Mouse (Mus musculus): ENCODE measurements around the gene Yif1b. TPM values are rescaled to one million over a fixed set of nuclear protein-coding genes. Genes with fewer than 3 reads are reported as not detected.
"Not testable (repeated sequence)": the region's sequence is repeated elsewhere in the genome, so short reads cannot be mapped to it uniquely, and the experiment has no call there.

Gene Yif1b
- 43.4 and 45.5 TPM in 2 replicates for polyA plus RNA-seq (2012; rRNA removed)

DNA sequence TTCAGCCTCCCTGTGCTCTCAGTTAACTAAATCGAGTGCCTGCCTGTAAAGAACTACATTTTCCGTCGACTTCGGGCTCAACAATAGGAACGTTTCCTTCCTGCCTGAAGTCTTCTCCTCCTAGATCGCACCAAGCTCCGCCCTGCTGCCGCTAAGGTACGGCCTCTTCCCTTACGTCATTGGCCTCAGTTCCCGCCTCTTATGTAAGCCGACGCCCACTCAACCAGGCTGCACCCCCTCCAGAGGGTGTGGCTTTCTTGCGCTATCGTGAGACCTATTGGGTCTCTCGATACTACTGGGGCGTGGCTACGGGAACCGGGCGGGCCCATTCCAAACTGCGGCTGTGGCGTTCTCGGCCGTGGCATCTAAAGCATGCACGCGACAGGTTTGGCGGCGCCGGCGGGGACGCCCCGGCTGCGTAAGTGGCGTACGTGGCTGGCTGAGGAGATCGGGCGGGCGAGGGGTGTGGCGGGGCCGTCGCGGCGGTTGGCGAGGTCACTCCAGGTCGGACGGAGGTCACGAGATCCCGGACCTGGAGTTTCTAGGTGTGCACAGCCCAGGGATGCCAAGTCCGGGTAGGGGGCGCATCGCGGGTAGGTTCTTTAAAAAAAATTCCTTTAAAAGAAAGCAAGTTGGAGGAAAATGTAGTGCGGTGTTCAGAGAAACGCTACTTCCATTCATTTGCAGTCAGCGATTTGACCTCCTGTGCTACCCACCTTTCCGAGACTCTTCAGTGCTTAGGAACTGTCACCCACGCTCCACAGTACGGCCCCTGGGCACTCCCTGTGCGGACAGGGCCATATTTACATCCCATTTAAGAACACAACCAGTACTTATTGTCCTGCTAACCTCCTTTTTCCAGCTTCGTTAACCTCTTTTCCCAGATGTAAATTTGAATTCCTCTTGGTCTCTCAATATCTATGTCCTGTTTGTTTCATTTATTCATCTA is at the start of gene Yif1b:
Yif1b (plus strand) TSS at position 311 of the 949 bp plus-strand sequence.
- peak; percentile 93 for DNase-seq (ENCODE audit: low spot score)

DNA sequence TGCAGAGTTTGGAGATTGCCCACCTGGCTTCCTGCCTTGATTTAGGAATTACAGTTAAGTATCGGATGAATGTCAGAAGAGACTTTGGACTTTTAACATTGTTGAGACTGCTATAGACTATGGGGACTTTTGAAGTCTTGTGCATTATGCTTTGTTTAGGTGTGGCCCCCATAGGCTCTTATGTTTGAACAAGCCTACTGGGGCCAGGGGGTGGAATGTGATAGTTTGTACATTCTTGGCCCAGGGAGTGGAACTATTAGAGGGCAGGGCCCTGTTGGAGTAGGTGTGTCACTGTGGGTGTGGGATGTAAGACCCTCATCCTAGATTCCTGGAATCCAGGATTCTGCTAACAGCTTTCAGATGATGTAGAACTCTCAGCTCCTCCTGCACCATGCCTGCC is 43.9 kb upstream of the Yif1b start:
- DNase-seq (ENCODE audit: low spot score): not testable (repeated sequence)

DNA sequence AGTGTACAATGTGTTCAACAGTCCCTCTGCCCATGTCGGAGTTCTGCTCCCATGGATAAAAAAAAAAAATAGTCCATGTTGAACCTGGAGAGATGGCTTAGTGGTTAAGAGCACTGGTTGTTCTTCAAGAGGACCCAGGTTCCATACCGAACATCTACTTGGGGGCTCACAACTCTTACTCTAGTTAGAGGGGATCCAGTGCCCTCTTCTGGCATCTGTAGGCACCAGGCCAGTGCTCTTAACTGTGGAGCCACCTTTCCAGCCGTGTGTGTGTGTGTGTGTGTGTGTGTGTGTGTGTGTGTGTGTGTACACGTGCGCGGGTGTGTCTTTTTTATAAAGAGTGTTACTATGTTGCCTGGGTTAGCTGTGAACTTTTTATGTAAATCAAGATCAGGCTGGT is 35.6 kb upstream of the Yif1b start:
- DNase-seq (ENCODE audit: low spot score): no peak

DNA sequence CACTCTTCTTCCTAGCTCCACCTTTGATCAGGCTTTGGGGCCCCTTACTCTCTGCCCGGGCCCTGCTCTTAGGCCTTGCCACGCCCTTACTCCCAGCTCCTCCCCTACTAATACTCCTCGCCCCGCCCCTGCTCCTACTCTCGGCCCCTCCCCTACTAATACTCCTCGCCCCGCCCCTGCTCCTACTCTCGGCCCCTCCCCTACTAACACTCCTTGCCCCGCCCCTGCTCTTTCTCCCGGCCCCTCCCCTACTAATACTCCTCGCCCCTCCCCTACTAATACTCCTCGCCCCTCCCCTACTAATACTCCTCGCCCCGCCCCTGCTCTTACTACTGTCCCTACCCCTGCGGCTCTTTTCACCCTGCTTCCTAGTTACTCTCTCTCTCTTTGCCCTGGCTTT is 27.1 kb upstream of the Yif1b start:
- not testable (repeated sequence) for DNase-seq (ENCODE audit: low spot score)

DNA sequence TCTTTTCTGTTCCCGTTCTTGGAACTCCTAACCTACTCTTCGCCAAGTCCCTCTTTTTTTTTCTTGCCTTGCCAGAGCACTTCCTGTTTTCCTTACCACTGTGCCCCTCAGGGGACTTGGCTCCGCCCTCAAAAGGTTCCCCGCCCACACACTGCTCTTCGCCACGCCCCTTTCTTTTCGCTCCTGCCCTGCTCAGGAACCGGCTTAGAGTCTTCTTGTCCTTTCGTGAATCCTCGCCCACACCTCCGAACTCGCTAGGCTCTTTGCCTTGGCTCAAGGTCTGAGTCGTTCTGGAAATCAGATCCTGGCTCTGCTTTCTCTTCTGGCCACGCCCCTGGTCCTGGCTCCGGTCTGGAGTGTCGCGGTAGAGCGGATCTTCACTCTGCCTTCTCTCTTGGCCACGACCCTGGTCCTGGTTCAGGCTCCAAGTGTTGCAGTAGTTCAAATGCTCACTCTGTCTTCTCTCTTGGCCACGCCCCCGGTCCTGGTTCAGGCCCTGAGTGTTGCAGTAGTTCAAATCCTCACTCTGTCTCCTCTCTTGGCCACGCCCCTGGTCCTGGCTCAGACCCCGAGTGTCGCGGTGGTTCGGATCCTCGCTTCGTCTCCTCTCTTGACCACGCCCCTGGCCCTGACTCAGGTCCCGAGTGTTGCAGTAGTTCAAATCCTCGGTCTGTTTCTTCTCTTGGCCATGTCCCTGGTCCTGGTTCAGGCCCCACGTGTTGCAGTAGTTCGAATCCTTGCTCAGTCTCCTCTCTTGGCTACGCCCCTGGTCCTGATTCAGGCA is 26.5 kb upstream of the Yif1b start:
- peak; percentile 59 for DNase-seq (ENCODE audit: low spot score)

DNA sequence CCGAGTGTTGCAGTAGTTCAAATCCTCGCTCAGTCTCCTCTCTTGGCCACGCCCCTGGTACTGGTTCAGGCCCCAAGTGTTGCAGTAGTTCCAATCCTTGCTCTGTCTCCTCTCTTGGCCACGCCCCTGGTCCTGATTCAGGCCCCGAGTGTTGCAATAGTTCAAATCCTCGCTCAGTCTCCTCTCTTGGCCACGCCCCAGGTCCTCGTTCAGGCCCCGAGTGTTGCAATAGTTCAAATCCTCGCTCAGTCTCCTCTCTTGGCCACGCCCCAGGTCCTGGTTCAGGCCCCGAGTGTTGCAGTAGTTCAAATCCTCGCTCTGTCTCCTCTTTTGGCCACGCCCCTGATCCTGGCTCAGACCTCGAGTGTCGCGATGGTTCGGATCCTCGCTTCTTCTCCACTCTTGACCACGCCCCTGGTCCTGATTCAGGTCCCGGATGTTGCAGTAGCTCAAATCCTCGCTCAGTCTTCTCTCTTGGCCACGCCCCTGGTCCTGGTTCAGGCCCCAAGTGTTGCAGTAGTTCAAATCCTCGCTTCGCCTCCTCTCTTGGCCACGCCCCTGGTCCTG is 25.8 kb upstream of the Yif1b start:
- DNase-seq (ENCODE audit: low spot score): no peak

DNA sequence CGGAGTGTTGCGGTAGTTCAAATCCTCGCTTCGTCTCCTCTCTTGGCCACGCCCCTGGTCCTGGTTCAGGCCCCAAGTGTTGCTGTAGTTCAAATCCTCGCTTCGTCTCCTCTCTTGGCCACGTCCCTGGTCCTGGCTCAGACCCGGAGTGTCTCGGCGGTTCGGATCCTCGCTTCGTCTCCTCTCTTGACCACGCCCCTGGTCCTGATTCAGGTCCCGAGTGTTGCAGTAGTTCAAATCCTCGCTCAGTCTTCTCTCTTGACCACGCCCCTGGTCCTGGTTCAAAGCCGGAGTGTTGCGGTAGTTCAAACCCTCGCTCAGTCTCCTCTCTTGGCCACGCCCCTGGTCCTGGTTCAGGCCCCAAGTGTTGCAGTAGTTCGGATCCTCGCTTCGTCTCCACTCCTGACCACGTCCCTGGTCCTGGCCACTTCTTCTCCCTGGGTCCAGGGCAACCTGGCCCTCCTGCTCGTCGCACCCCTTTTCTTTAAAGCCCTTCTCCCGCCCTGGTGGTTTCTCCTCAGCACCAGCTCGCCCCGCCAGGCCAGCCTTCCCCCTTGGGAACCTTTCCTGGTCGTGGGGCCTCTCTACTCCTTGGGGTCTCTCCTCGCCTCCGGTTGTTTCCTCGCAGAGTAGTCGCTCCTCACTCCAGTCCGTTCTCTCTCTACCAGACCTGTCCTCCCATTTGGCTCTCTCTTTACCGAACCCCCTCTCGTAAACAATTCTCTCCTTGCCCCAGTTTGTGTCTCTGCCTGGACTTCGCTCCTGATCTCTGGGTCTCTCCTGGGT is 25.2 kb upstream of the Yif1b start:
- not testable (repeated sequence) for DNase-seq (ENCODE audit: low spot score)

DNA sequence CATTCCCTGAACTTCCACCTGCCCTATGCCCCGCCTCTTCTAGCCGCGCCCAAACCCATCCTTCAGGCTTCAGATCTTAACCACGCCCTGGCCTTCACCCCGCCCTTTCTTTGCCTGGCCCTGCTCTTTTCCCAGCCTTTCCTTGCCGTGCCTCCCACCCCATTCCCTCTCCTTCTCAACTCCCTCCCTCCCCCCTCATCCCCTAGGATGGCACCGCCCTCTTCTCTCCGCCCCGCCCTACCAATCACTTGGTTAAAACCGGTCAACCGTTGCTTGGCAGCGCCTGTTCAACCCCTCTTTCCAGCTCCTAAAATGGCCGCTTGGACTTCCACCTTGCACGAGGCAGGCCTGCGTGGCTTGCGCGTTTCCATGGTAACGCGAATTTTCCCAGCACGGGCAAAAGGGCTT is 24.4 kb upstream of the Yif1b start, which contains the start of gene Catsperg1:
Catsperg1 (minus strand) TSS at position 361 of the 408 bp plus-strand sequence.
- no peak for DNase-seq (ENCODE audit: low spot score)

DNA sequence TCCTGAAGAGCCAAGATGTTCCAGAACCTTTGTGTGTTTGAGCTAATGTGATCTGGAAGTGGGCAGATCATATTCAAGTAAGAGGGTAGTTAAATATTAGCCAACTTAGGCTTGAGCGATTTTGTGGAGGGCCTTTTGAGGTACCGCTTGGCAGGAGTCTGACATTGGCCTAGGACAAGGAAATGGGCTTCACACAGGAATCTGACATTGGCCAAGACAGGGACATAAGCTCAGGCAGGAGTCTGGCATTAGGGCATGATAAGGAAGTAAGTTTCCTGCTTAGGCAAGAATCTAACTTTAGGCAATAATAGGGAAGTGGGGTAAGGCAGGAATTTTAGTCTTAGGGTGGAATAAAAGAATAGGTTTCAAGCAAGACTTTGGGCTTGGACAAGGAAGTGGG is 23.9 kb upstream of the Yif1b start:
- DNase-seq (ENCODE audit: low spot score): no peak

DNA sequence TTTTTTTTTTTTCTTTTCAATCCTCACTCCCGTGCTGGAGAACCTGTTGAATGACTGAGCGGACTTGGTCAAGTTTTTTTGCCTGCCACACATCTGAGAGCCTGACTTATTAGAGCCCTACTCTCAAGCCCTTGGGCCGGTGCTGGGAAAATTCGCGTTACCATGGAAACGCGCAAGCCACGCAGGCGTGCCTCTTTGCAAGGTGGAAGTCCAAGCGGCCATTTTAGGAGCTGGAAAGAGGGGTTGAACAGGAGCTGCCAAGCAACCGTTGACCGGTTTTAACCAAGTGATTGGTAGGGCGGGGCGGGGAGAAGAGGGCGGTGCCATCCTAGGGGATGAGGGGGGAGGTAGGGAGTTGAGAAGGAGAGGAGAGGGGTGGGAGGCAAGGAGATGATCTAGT is 23.3 kb upstream of the Yif1b start:
- no peak for DNase-seq (ENCODE audit: low spot score)

DNA sequence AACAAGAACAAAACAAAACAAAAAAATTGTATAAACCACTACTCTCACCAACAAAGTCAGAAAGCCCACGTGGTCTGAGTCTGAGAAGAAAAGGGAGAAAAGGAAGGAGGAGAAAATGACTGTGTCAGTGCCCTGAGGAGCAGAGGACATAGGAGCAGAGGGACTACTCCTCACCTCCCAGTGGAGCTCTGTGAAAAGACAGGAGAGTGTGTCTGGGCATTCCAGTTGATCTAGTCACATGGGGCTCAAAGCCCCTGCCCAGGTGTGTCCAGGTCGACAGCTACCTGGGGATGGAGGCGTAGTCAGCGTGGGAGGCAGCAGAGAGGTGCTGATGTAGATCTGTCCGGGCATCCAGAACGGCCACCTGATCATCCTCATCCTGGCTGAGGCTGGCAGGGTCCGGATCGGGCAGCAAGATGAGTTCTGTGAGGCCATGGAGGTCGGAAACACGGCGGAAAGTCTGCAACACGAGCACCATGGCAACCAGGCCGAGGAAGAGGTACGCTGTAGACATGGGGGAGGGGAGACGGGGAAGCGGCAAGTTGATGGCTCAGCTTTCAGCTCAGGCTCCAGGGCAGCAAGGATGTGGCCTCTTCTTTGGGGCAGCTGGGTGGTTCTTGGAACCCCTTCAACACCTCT is 13.3 kb upstream of the Yif1b start:
- DNase-seq (ENCODE audit: low spot score): no peak

DNA sequence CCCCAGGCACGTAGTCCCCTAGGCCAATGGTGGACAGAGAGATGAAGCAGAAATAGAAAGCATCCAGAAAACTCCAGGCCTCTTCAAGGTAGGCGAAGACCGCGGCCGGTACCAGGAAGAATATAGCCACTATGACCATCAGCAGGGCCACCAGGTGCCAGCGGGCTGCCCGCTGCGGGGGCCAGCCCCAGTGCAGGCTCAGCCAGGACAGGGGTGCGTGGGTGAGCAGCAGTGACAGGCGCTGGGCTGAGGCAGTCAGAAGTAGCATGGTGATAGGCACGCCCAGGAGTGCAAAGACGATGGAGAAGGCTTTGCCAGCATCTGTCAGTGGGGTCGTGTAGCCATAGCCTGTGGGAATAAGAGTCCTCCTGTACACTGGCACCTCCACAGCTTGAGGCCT is 12.6 kb upstream of the Yif1b start:
- no peak for DNase-seq (ENCODE audit: low spot score)

DNA sequence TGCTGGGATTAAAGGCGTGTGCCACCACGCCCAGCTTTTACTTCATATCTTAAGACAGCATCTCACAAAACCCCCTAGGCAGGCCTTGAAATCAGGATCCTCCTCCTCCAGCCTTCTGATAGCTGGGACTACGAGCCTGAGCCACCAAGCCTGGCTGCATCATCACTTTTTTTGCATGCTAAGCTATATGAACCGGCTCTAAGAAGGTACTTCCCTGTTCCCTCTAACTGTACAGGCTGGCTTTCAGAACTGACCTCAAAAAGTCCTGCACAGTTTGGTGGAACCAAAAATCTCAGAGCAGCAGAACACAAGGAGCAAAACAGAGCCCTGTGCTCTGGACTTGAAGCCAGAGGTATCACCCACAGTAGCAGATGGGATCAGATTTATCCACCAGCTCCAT is 9.9 kb upstream of the Yif1b start:
- DNase-seq (ENCODE audit: low spot score): no peak

DNA sequence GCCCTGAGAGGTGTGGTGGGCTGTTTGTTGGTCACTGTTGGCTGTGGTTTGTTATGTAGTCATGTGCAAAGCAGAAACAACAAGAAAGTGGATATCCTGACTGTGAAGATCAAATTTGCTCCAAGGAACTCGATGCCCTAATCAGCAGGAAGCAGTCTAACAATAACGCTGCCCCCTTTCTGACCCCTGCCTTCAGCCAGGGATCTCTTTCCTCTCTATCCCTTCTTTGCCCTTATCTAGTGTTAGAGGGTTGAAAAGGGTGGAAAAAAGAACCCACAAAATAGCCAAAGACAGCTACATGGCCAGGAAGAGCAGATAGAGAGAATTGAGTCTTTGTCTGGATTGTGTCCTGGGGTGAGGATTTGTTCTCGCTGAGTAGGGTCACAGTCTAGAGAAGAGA is 7.6 kb upstream of the Yif1b start:
- no peak for DNase-seq (ENCODE audit: low spot score)

DNA sequence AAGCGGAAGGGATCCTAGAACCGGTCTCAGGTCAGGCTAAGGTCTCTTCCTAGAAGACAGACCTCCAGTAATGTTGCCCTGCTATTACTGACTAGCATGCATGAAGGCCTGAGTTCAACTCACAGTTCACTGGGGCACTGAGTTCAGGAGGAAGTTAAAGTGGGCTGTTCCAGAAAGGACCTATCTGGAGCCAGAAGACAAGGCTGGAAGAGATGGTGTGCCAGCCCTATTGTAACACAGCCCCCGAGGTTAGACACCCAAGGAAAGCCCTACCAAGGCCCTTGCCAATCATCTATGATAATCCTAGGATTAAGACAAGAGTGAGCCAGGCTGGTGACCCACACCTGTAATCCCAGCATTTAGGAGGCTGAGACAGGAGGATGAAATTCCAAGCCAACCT is 6.6 kb upstream of the Yif1b start:
- no peak for DNase-seq (ENCODE audit: low spot score)

DNA sequence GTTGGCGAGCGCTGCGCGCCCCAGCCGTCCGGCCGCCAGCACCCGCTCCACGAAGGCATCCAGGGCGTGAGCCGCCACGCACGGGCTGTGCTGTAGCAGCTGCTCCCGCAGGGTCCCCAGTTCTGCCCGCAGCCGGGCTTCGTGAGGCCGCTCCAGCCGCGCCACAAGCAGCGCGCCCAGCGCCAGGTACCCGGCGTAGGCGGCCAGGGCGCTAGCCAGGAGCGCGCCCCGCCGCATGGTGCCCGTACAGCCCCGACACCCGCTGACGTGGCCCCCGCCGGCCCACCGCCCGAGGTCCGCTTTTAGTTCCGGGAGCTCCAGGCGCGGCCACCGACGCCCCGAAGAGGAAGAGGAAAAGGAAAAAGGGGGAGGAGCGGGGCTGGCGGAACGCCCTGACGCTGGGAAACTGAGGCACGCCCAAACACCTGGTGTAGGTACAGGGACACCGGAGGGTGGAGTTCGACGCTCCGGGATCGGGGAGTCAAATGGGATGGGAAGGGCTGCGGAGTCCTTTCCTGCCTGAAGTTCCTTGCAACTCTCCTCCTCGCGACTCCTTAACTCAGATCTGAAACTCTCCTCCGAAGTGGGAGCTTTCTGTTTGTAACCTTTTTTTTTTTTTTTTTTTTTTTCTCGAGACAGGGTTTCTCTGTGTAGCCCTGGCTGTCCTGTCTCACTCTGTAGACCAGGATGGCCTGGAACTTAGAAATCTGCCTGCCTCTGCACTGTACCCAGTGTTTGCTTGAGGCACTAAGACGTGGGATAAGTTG is 5.7 kb upstream of the Yif1b start, which contains the start of gene Kcnk6:
Kcnk6 (minus strand) TSS at position 269 of the 767 bp plus-strand sequence.
- peak; percentile 42 for DNase-seq (ENCODE audit: low spot score)

DNA sequence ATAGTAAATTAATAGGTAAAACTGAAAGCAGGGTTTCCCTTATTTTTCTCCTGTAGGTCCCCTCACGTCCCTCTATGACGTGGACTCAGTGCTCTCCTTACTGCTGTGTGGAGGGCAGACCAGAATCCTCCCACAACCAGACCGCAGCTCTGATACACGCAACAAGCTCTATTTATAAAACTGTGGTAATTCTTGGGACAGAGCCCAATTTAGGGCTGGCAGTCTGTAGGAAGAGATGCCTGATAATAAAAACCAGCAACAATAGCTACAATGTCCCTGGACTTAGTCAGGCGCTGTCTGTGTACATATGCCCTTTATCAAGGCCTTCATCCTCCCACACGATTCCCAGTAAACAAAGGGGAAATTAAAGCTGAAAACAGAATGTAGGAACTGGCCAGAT is 4.4 kb upstream of the Yif1b start:
- DNase-seq (ENCODE audit: low spot score): no peak

DNA sequence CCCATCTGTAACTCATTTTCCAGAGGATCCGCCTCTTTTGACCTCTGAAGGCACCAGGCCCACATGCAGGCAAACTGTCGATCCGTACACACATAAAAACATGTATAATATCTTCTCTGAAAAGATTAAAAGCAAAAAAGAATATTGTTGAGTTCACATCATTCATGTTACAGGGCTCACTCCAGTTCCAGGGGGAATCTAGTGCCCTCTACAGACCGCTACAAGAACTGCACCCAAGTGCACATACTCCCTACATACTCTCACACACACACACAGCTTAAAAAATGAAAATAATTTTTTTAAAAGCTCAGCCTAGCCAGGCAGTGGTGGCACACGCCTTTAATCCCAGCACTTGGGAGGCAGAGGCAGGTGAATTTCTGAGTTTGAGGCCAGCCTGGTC is 3.5 kb upstream of the Yif1b start:
- DNase-seq (ENCODE audit: low spot score): no peak

DNA sequence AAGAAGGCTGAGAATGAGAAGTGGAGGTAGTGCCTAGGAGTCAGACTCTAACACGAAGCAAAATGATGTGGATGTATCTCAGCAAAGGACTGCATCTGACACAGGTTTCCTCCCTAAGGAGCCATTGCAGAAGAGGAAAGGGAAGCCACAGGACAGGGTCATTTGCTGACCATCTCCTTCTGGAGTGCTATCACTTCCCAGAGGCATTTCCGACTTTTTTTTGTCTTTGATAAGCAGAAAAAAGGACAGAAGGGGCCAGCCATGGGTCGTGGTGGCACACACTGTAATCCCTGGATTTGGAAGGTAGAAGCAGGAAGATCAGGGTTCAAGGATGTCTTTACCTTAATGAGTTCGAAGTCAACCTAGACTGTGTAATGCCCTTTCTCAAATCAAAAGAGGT is 1.5 kb upstream of the Yif1b start:
- no peak for DNase-seq (ENCODE audit: low spot score)

DNA sequence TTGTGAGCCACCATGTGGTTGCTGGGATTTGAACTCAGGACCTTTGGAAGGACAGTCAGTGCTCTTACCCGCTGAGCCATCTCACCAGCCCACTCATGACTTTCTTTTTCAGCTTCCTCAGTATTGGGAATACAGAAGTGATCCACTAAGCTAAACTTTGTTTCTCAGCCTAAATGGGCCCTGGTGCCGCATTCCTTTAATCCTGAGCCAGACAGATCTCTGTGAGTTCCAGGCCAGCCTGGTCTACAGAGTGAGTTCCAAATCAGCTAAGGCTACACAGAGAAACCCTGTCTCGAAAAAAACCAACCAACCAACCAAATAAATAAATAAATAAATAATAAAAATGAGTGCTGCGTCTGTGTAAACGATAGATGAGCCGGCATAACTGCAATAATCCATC is 533 bp upstream of the Yif1b start:
- not testable (repeated sequence) for DNase-seq (ENCODE audit: low spot score)

Measured in urinary bladder, adult 2 months (tissue).